Comparison of ENCODE assay signal across 23 mouse cellular contexts in the genomic region with DNA sequence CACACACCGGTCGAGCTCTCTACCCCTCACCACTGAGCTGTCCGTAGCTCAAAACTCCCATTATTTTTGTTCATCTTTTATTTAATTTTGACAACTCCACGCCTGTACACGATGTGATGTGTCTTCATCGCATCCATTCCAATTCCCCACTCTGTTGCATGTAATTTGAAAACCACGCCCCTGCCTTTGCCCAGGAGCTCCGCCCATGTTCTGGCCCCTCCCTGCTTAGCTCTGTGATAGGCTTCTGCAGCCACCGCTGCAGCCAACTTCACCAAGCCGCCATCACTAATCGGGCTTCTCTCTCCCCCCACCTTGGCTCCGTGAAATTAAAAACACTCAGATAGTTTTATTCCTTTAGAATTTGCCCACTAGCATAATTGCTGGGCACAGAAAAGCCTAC.
A peak's percentile ranks its signal among the peaks of the same experiment; 100 is the strongest.
DNase-seq lines count a peak whose midpoint lies in the region; ATAC-seq and TF ChIP-seq lines count a peak whose summit lies in the region.
"Had no signal": no experiment of that assay in that cellular context is flagged by ENCODE, and none has a peak within 500 bp of the region (broad histone marks: within the 10 kb centered on the region; RNA-seq: fewer than 3 reads in every experiment).

No protein-coding gene starts in this region.

- H3K4me2 ChIP-seq in forebrain, embryonic 15.5 days (replicated peaks): no peak overlapping the region
- H3K4me2 ChIP-seq in liver, postnatal 0 days (ENCODE audit: low read depth, low read length): no peak overlapping the region
- H3K4me2 ChIP-seq: embryonic facial prominence, embryonic 13.5 days; embryonic facial prominence, embryonic 15.5 days; forebrain, embryonic 12.5 days had no signal

- in situ Hi-C loops in ES-E14 (cut with MboI; ENCODE audit: low sequenced_read_pairs in 2 of 2, unreplicated experiment in 2 of 2): no loop called here

- TF ChIP-seq CTCF in ES-Bruce4 (IDR thresholded peaks at IDR 0.05; ENCODE audit: low read depth, low read length): no peak
- TF ChIP-seq CTCF in liver, postnatal 0 days (IDR thresholded peaks at IDR 0.05; ENCODE audit: low read depth): no peak

- H3K27ac ChIP-seq in ES-Bruce4 (ENCODE audit: insufficient read depth, low read length) (no peak overlapping the region), ES-E14 (ENCODE audit: insufficient read depth, low read depth, low read length, poor library complexity, severe bottlenecking) (no peak overlapping the region)
- no peak overlapping the region for H3K27ac ChIP-seq in forebrain, embryonic 15.5 days (replicated peaks)
- no peak overlapping the region for H3K27ac ChIP-seq in liver, postnatal 0 days (ENCODE audit: low read depth)
- H3K27ac ChIP-seq: embryonic facial prominence, embryonic 13.5 days; embryonic facial prominence, embryonic 15.5 days; forebrain, embryonic 10.5 days; forebrain, embryonic 12.5 days had no signal

- H3K4me3 ChIP-seq in ES-Bruce4 (ENCODE audit: low read depth, low read length): peak overlapping the region; percentile 56
- peak overlapping the region; percentile 0 to 17; a peak in 3 of 4 replicates for H3K4me3 ChIP-seq in ES-E14 (ENCODE audit: insufficient read depth in 1 of 2, low read depth in 1 of 2, low read length in 2 of 2, poor library complexity in 1 of 2, severe bottlenecking in 1 of 2)
- H3K4me3 ChIP-seq in forebrain, embryonic 15.5 days: no peak overlapping the region
- H3K4me3 ChIP-seq in liver, postnatal 0 days (ENCODE audit: low read depth, low read length): no peak overlapping the region
- H3K4me3 ChIP-seq: embryonic facial prominence, embryonic 13.5 days; embryonic facial prominence, embryonic 15.5 days; erythroblast, embryonic 14.5 days; forebrain, embryonic 10.5 days; forebrain, embryonic 12.5 days had no signal

- TF ChIP-seq EP300 in ES-Bruce4 (IDR thresholded peaks at IDR 0.05; ENCODE audit: insufficient read depth, low read depth, low read length): no peak
- no peak for TF ChIP-seq EP300 in liver, postnatal 0 days (IDR thresholded peaks at IDR 0.05; ENCODE audit: low read depth)

- no peak for ATAC-seq in forebrain, embryonic 15.5 days (replicated peaks)
- no peak for ATAC-seq in liver, postnatal 0 days
- ATAC-seq: forebrain, embryonic 14.5 days; forebrain, postnatal 0 days had no signal

- H3K9ac ChIP-seq in ES-Bruce4 (ENCODE audit: low read depth, poor library complexity, severe bottlenecking) (no peak overlapping the region), ES-E14 (ENCODE audit: insufficient read depth, low read depth, low read length, poor library complexity, severe bottlenecking) (no peak overlapping the region)
- H3K9ac ChIP-seq in forebrain, embryonic 15.5 days (replicated peaks): no peak overlapping the region
- H3K9ac ChIP-seq in liver, postnatal 0 days (replicated peaks): no peak overlapping the region
- H3K9ac ChIP-seq: embryonic facial prominence, embryonic 13.5 days; embryonic facial prominence, embryonic 15.5 days; forebrain, embryonic 12.5 days; forebrain, postnatal 0 days had no signal

- H3K36me3 ChIP-seq in ES-Bruce4 (ENCODE audit: control insufficient read depth, insufficient read depth, low read length, poor library complexity, severe bottlenecking) (no peaks in the 10 kb centered on the region), ES-E14 (ENCODE audit: control insufficient read depth, insufficient read depth, low read length, poor library complexity, severe bottlenecking) (no peaks in the 10 kb centered on the region)
- no peaks in the 10 kb centered on the region for H3K36me3 ChIP-seq in forebrain, embryonic 15.5 days
- no peaks in the 10 kb centered on the region for H3K36me3 ChIP-seq in liver, postnatal 0 days (replicated peaks; ENCODE audit: insufficient read depth, low read length)
- H3K36me3 ChIP-seq: embryonic facial prominence, embryonic 13.5 days; embryonic facial prominence, embryonic 15.5 days; forebrain, embryonic 10.5 days; forebrain, embryonic 12.5 days had no signal

- peak; percentile 18 for TF ChIP-seq POLR2A in ES-Bruce4 (IDR thresholded peaks at IDR 0.05; ENCODE audit: insufficient read depth, low read length)

- H3K27me3 ChIP-seq in ES-Bruce4 (ENCODE audit: control insufficient read depth, insufficient read depth, low read length, poor library complexity, severe bottlenecking): no peaks in the 10 kb centered on the region
- no peaks in the 10 kb centered on the region for H3K27me3 ChIP-seq in forebrain, embryonic 15.5 days
- no peaks in the 10 kb centered on the region for H3K27me3 ChIP-seq in liver, postnatal 0 days (ENCODE audit: insufficient read depth, low read length)
- H3K27me3 ChIP-seq: embryonic facial prominence, embryonic 13.5 days; embryonic facial prominence, embryonic 15.5 days; forebrain, embryonic 12.5 days had no signal

- H3K4me1 ChIP-seq in ES-Bruce4 (ENCODE audit: control insufficient read depth, insufficient read depth, low read length) (peaks cover 6% of the 10 kb centered on the region), ES-E14 (ENCODE audit: control insufficient read depth in 2 of 2, insufficient read depth in 2 of 2, low read length in 2 of 2, poor library complexity in 1 of 2) (peaks cover 0 to 16% of the 10 kb centered on the region in 2 experiments; a peak in 2 of 4 replicates)
- H3K4me1 ChIP-seq in forebrain, embryonic 15.5 days: no peaks in the 10 kb centered on the region
- H3K4me1 ChIP-seq in liver, postnatal 0 days (ENCODE audit: insufficient read depth): no peaks in the 10 kb centered on the region
- H3K4me1 ChIP-seq: embryonic facial prominence, embryonic 13.5 days; embryonic facial prominence, embryonic 15.5 days; forebrain, embryonic 10.5 days; forebrain, embryonic 12.5 days had no signal

- no peak for DNase-seq in ES-E14 (ENCODE audit: low read depth, low spot score)
- DNase-seq in ZHBTc4 (ENCODE audit: low read depth, low spot score): peak; percentile 72
- DNase-seq in spleen, postnatal 36 days (ENCODE audit: low spot score in 2 of 2): no peak
- no peak for DNase-seq in liver, postnatal 0 days
- DNase-seq: adrenal gland, adult 2 months; adrenal gland, postnatal 10 days; adrenal gland, postnatal 25 days; cerebellum, adult 11 months; cerebellum, adult 18-20 months; cerebellum, adult 8-10 months; cerebellum, adult 9-11 months; cerebellum, postnatal 14 days; cerebellum, postnatal 36 days; embryo, embryonic 11 days; forebrain, postnatal 0 days had no signal

- H3K9me3 ChIP-seq in ES-Bruce4 (replicated peaks; ENCODE audit: control insufficient read depth, insufficient read depth, low read length, poor library complexity, severe bottlenecking) (no peaks in the 10 kb centered on the region), ES-E14 (ENCODE audit: control insufficient read depth, insufficient read depth, low read depth, low read length) (no peaks in the 10 kb centered on the region)
- H3K9me3 ChIP-seq in forebrain, embryonic 15.5 days: no peaks in the 10 kb centered on the region
- no peaks in the 10 kb centered on the region for H3K9me3 ChIP-seq in liver, postnatal 0 days (ENCODE audit: low read length)
- H3K9me3 ChIP-seq: embryonic facial prominence, embryonic 13.5 days; embryonic facial prominence, embryonic 15.5 days; forebrain, embryonic 10.5 days; forebrain, embryonic 12.5 days had no signal

- WGBS in forebrain, embryonic 15.5 days: 76% methylated on average over 12 of the region's 12 CpGs
- 65% methylated on average over 12 of the region's 12 CpGs for WGBS in liver, postnatal 0 days (ENCODE audit: insufficient replicate concordance)

TF ChIP-seq in ES-E14, 5 proteins besides CTCF, POLR2A, EP300 and RAD21:
- no peak for TF ChIP-seq CHD2 (IDR thresholded peaks at IDR 0.05; ENCODE audit: low read depth, low read length)
- TF ChIP-seq ZNF384 (IDR thresholded peaks at IDR 0.05; ENCODE audit: low read depth, low read length): no peak
- TF ChIP-seq ZC3H11A (IDR thresholded peaks at IDR 0.05; ENCODE audit: borderline replicate concordance, low read depth, low read length): no peak
- no peak for TF ChIP-seq MAFK (IDR thresholded peaks at IDR 0.05; ENCODE audit: insufficient read depth, low read depth, low read length)
- no peak for TF ChIP-seq HCFC1 (IDR thresholded peaks at IDR 0.05; ENCODE audit: borderline replicate concordance, insufficient read depth, low read length)

Comparison
In these comparisons a context has a peak if more than half of its experiments do, and no peak if none do; other contexts are left out.
1. H3K4me3 ChIP-seq: peak in ES-Bruce4 (single experiment) and ES-E14 (2 of 2); none in forebrain, embryonic 15.5 days (single experiment) and liver, postnatal 0 days (single experiment).